Mouse (Mus musculus) thymus, adult 2 months (tissue): Measurements from ENCODE around the gene Sufu. TPM values are rescaled to one million over a fixed set of nuclear protein-coding genes. Genes with fewer than 3 reads are reported as not detected.

ENCODE experiments used
- DNase-seq: peaks from one replicate; pipeline ENCODE4 v3.0.0; 2021
- H3K27ac ChIP-seq: fragments of 200-500 bp; 2 replicates; pipeline ENCODE4 v1.5.1; 2012; ENCODE audit warnings: low read length, control low read depth; ENCODE audit not compliant: control insufficient read depth, insufficient read depth
- H3K27me3 ChIP-seq: fragments of 200-500 bp; 2 replicates; pipeline ENCODE4 v1.6.1; 2012; ENCODE audit warnings: mild to moderate bottlenecking, low read length, moderate library complexity, mixed read lengths; ENCODE audit not compliant: control insufficient read depth, insufficient read depth
- H3K36me3 ChIP-seq: fragments of 200-500 bp; 2 replicates; pipeline ENCODE4 v1.6.1; 2012; ENCODE audit warnings: mild to moderate bottlenecking, low read length, moderate library complexity; ENCODE audit not compliant: control insufficient read depth, insufficient read depth
- H3K4me1 ChIP-seq: fragments of 200-500 bp; replicated peaks from 2 replicates; pipeline ENCODE4 v1.6.1; 2012; ENCODE audit warnings: low read length; ENCODE audit not compliant: control insufficient read depth, insufficient read depth
- H3K4me3 ChIP-seq: fragments of 200-500 bp; 2 replicates; pipeline ENCODE4 v1.5.1; 2012; ENCODE audit warnings: mild to moderate bottlenecking, low read length, control low read depth, moderate library complexity; ENCODE audit not compliant: control insufficient read depth, insufficient read depth
- CTCF ChIP-seq: fragments of 200-500 bp; IDR thresholded peaks from 2 replicates; pipeline ENCODE4 v1.5.1; 2012; ENCODE audit warnings: mild to moderate bottlenecking, control low read depth, low read length, moderate library complexity, borderline replicate concordance; ENCODE audit not compliant: control insufficient read depth, poor library complexity, insufficient read depth; ENCODE audit errors: extremely low read depth
- POLR2A ChIP-seq: fragments of 200-500 bp; IDR thresholded peaks from 2 replicates; pipeline ENCODE4 v1.6.1; 2012; ENCODE audit warnings: mild to moderate bottlenecking, low read length, control low read depth, moderate library complexity; ENCODE audit not compliant: control insufficient read depth, poor library complexity, insufficient read depth; ENCODE audit errors: extremely low read depth
- WGBS: fragments of 180-500 bp; shearing (Covaris S2); methylation state at CpG from one replicate; pipeline ENCODE4 v1.1.7; 2018; 5-methylcytosine and 5-hydroxymethylcytosine counted together
- polyA plus RNA-seq: library from polyadenylated mRNA; depleted of rRNA; stranded (reverse); fragments of >200 nt; gene quantifications from 2 replicates; pipeline ENCODE4 v1.2.3, GENCODE M21; 2012

Gene Sufu
- polyA plus RNA-seq, 1 experiment, result 31.3 TPM

DNA sequence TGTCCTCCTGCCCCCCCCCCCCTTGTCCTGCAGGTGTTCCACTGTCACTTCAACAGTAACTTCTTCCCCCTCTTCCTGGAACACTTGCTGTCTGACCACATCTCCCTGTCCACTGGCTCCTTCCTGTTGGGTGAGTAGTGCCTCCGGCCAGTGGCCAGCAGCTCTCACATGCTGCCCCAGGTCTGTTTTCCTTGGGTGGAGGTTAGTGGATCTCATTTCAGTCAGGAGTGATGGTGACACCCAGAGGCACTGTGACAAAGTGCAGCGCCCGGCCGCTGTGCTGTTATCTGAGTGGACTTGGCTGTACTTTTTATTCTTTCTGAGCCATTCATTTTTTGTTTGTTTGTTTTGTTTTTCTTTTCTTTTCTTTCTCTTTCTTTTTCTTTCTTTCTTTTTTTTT is 27.5 kb upstream of the Sufu start:
- Histone ChIP-seq H3K4me1 (no peaks in the 10 kb centered on the region), H3K4me3 (no peak overlapping the region), H3K27ac (no peak overlapping the region), H3K27me3 (no peaks in the 10 kb centered on the region), H3K36me3 (no peaks in the 10 kb centered on the region)
- DNase-seq, result peak; percentile 32
- no peak for TF ChIP-seq POLR2A
- TF ChIP-seq CTCF, result peak; percentile 67; the same call in 1 of the 2 replicates
- 60% methylated on average over 4 of the region's 4 CpGs for WGBS

DNA sequence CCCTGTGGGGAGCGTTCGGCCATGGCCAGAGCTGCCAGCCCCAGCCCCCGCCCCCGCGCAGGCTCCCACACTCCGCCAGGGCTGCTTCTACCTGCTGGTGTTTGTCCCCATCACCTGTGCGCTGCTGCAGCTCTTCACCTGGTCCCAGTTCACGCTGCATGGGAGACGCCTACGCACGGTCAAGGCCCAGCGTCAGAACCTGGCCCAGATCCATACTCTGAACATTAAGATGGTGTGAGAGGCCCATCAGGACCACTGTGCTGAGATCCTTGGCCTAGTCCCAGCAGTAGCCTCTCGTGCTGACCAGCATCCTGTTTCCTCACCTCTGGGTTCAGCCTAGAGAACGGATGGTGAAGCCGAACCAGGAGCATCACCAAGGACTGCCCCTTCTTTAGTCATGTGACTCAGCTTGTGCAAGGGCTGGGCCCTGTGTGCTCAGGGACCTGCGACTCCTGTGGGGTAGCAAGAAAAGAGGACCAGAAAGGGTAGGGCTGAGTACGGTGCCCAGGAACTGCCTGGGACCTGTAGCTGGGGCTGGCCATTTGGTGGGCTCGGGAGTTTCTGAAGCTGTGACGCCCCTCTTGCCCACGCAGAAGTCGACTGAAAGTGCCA is 22.1 kb upstream of the Sufu start:
- peaks cover 29% of the 10 kb centered on the region for H3K36me3 ChIP-seq
- H3K4me1 ChIP-seq, result no peaks in the 10 kb centered on the region
- WGBS, result 93% methylated on average over 21 of the region's 21 CpGs
- no peak for DNase-seq
- H3K27ac ChIP-seq, result no peak overlapping the region
- no peak for TF ChIP-seq CTCF
- no peak for TF ChIP-seq POLR2A
- H3K27me3 ChIP-seq, result no peaks in the 10 kb centered on the region
- no peak overlapping the region for H3K4me3 ChIP-seq

DNA sequence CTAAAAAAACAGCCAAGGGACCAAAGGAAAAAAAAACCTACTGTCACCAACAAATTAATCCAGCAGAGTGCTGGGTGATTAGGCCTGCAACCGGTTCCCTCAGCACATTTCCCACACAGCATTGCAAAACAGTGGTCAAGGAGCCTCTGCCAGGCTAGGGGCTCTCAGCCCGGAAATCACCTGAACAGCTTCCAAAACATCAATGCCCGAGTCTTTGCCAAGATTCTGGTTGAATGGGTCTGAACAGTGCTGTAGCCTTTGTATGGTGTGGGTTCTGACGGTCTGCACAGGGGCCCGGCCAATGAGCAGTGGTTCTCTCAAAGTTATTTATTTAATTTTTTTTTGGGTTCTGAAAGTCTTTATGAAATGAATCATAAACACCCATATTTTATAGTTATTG is 21.2 kb upstream of the Sufu start:
- H3K4me1 ChIP-seq, result no peaks in the 10 kb centered on the region
- WGBS, result 95% methylated on average over 5 of the region's 5 CpGs
- H3K36me3 ChIP-seq, result peaks cover 38% of the 10 kb centered on the region
- H3K27me3 ChIP-seq, result no peaks in the 10 kb centered on the region
- TF ChIP-seq CTCF (no peak), POLR2A (no peak)
- H3K27ac ChIP-seq, result no peak overlapping the region
- no peak overlapping the region for H3K4me3 ChIP-seq
- DNase-seq, result no peak

DNA sequence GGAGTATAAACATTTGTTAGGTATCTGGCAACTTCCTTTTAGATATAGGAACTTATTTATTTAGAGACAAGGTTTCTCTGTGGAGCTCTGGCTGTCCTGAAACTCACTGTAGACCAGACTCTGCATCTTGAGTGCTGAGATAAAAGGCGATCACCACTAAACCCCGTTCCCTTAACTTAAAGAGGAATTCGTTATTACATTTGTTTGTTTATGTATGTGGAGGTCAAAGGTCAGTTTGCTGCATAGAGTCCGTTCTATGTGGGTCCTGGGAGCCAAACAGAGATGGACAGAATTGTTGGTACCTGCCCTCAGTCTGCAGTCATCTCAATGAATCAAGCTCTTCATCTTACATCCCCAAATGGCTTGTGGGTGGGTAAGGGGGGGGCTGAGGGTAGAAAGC is 20.8 kb upstream of the Sufu start:
- Histone ChIP-seq H3K36me3 (peaks cover 42% of the 10 kb centered on the region), H3K4me3 (no peak overlapping the region), H3K4me1 (no peaks in the 10 kb centered on the region), H3K27me3 (no peaks in the 10 kb centered on the region), H3K27ac (no peak overlapping the region)
- WGBS, result 88% methylated on average over 4 of the region's 4 CpGs
- no peak for DNase-seq
- no peak for TF ChIP-seq POLR2A
- no peak for TF ChIP-seq CTCF

DNA sequence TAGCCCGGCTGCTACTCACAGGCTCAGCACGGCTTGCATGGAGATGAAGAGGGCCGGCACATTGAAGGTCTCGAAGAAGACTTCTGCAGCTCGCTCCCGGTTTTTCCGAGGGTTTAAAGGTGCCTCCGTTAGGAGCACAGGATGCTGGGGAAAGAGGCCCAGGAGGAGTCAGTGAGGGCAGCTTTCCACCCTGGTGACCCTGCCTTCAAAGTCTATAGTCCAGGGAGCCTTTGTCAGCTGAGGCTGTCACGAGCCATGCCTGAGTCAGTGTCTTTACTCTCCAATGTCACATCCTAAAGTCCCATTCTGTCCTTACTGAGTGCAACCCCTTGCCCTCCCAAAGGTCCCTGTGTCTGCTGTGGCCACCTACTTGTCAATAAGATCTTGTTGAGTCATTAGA is 14.4 kb upstream of the Sufu start:
- Histone ChIP-seq H3K4me3 (no peak overlapping the region), H3K27ac (no peak overlapping the region), H3K27me3 (no peaks in the 10 kb centered on the region), H3K36me3 (peaks cover 91% of the 10 kb centered on the region), H3K4me1 (no peaks in the 10 kb centered on the region)
- no peak for TF ChIP-seq CTCF
- TF ChIP-seq POLR2A, result no peak
- WGBS, result 98% methylated on average over 9 of the region's 9 CpGs
- no peak for DNase-seq

DNA sequence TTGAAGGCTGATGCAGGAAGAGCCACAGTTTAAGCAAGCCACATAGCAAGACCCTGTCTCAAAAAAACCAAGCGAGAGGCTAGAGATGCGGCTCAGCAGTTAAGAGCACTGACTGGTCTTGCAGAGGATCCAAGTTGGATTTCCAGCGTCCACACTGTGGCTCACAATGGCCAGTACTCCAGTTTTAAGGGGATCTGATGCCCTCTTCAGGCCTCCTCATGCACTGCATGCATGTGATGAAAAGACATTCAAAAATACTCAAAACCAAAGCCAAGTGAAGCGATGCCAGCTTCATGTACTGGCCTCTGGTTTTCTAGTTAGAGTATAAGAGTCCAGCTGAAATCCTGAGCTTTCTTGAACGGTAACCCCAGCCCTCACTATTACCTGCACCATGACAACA is 6.8 kb upstream of the Sufu start:
- WGBS, result 97% methylated on average over 5 of the region's 5 CpGs
- H3K36me3 ChIP-seq, result peaks cover 21% of the 10 kb centered on the region
- H3K4me1 ChIP-seq, result peaks cover 13% of the 10 kb centered on the region
- H3K27ac ChIP-seq, result no peak overlapping the region
- H3K4me3 ChIP-seq, result no peak overlapping the region
- no peak for DNase-seq
- no peaks in the 10 kb centered on the region for H3K27me3 ChIP-seq
- no peak for TF ChIP-seq POLR2A
- TF ChIP-seq CTCF, result peak; percentile 26; the same call in 1 of the 2 replicates

DNA sequence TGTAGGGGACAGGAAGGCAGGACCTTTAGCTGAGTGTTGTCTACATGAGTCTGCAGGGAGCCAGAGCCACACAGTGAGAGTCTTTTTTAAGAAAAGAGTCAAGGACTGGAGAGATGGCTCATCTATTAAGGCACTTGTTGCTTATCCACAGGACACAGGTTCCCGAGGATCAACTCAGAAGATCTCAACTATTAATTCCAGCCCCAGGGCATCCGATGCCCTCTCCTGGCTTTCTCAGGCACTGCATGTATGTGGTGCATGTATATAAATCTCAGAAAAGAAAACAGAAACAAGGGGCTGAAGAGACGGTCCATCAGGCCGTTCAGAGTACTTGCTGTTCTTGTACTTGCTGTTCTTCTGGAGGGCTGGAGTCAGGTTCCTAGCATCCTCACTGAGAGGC is 4.7 kb upstream of the Sufu start:
- no peaks in the 10 kb centered on the region for H3K27me3 ChIP-seq
- H3K27ac ChIP-seq, result no peak overlapping the region
- H3K4me3 ChIP-seq, result no peak overlapping the region
- H3K4me1 ChIP-seq, result peaks cover 15% of the 10 kb centered on the region
- H3K36me3 ChIP-seq, result peaks cover 7% of the 10 kb centered on the region
- 42% methylated on average over 4 of the region's 4 CpGs for WGBS
- DNase-seq, result peak; percentile 39
- TF ChIP-seq POLR2A (no peak), CTCF (no peak)
